Mouse (Mus musculus) left cerebral cortex, postnatal 10 days (tissue): ENCODE results near the gene Slit1. TPM values are rescaled to one million over a fixed set of nuclear protein-coding genes. Genes with fewer than 3 reads are reported as not detected.

Experiments
- DNase-seq, 2 experiments: peaks; one replicate each; pipeline ENCODE4 v3.0.0; 2021 to 2022; ENCODE audit warnings: low spot score in 2 of 2, mixed read lengths in 1 of 2; ENCODE audit errors: extremely low spot score in 1 of 2
- intact Hi-C: fragments of 180-260 bp; cut with DNase I; formaldehyde crosslinking; loops from one replicate; pipeline ENCODE4 v1.15.1; 2025
- total RNA-seq, 2 experiments: library from RNA; stranded (reverse); gene quantifications; 2 replicates each; pipeline ENCODE4 v1.2.3; 2021

The Slit1 gene
- 10 to 100 TPM; 55.1 to 57.2 TPM for total RNA-seq

DNA sequence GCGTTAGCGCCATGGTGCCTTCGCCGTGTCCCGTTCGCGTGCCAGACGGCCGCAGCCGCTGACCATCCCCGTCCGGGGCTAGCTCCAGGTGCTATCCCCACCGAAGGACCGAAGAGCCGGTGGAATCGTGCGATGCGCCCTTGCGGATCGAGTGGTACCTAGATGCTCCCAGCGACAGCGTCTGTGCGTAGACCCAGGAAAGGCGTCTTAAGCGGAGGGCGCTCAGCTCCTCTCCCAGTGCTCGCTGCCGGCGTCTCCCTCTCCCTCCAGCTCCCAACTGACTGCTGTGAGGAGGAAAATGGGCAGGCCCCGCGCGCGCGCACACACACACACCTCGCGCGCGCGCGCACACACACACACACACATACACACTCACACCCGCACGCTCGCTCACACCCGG, at the start of gene Slit1:
TSS of gene Slit1 (minus strand) at position 270 of the 400 bp plus-strand sequence.
- intact Hi-C loops = loop anchor here (5.0 kb wide), 2 partner anchors 46 to 81 kb away; no protein-coding TSS in a partner anchor
- peak; percentile 59 to 67 for DNase-seq

DNA sequence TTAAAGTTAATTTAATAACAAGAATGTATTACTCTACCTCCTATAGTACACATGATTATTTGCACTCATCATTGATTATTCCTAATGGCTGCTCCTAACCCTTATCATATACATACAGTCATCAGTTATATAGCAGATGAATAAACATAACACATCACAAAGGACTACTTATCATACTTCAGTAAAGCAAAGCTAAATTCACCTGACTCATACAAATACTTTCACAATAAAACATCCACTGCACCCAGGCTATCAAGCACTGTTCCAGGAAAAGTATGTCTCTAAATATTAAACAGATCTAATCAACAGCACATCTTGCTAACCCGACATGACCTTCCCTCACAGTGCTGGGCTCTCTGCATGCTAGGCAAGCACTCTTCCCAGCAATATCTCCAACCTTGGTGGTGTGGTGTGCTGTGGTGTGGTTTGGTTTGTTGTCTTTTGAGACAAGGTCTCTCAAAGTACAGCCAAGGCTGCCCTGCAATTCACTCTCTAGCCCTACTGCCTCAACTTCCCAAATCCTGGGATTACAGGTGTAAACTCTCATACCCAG, 49.5 kb upstream of the Slit1 start:
- no peak for DNase-seq
- intact Hi-C loops = no loop called here

- no peak for DNase-seq
- intact Hi-C loops = no loop called here
Measured at GRCm38 (mm10) chr19:41791384-41791783, 47.9 kb upstream of the Slit1 start.

DNA sequence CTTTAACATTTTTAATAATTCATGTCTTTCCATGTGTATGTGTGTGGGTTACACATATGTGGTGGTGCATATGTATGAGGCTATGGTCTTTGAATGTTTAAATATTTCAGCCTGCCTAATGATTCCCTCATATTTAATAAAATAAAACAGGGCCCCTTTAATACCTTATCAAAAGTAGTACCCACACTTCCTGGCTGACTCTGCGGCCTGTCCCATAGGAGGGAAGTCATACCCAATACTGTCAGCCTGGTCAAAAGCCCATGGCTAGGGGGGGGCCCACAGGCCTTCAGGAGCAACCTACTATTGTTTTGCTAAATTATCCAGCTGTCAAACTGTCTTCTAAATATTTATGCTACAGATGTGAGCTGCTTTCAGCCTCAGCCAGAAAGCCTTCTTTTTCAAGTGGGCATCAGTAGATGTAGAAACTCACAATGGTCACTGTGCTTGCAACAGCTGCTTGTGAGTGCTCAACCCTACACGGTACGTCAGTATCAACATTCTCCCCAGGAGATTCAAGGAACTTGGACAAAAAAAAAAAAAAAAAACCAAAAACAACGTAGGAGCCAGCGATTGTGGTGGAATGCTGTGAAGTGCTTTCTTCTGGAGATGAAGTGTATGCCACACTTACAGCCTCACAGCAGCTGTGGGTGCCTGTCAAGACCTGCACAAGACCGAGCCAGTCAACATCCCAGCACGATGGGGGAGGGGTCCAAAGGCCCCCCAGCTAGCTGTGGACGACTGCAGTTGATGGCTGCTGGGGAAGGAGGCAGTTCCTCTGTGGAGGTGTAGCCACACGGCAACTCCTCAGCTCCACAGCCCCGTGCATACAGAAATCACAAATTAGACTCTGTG, 45.9 kb upstream of the Slit1 start:
- intact Hi-C loops = no loop called here
- no peak for DNase-seq

DNA sequence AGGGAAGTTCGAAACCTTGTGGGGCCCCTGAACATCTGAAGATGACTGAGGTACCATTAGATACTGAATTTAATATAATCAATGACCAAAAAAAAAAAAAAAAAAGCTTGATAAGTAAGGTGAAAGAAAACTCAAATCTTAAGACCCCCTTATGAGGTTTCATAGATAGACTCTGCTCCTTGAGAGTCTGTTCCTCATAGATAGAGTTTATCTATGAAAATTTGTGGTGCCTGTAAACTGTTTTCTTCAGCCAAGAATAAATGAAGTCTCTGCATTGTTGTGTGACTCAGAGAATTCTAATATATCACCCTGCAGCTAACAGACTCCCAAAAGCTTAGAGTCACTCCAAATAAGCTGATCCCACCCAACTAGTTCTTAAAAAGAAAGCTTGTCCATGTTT, 43.4 kb upstream of the Slit1 start:
- intact Hi-C loops = no loop called here
- no peak for DNase-seq

GRCm38 (mm10) chr19:41777514-41777913, 34.0 kb upstream of the Slit1 start:
- intact Hi-C loops = no loop called here

DNA sequence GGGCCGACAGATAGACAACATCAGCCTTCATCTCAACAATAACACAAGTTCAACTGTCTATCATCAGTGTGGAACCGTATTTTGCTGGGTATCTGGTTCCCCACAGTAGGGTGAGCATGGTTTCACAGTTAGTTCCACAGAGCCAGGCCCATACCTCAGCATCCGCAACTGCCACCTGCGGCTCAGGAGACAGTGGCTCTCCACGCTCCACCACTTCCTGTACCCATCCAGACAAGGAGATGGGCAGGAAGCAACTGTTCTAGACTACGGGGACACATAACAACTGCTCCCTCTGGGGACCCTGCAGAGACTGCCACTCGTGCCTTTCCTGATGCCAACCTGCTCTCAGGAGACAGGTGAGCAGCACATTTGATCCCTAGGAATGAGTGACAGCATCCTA, 25.2 kb upstream of the Slit1 start:
- no peak for DNase-seq
- intact Hi-C loops = no loop called here

More at GRCm38 (mm10) chr19:41777514-41777913, 34.0 kb upstream of the Slit1 start:
- DNase-seq = no peak

GRCm38 (mm10) chr19:41766628-41767027, 23.2 kb upstream of the Slit1 start:
- intact Hi-C loops = no loop called here
- no peak for DNase-seq

DNA sequence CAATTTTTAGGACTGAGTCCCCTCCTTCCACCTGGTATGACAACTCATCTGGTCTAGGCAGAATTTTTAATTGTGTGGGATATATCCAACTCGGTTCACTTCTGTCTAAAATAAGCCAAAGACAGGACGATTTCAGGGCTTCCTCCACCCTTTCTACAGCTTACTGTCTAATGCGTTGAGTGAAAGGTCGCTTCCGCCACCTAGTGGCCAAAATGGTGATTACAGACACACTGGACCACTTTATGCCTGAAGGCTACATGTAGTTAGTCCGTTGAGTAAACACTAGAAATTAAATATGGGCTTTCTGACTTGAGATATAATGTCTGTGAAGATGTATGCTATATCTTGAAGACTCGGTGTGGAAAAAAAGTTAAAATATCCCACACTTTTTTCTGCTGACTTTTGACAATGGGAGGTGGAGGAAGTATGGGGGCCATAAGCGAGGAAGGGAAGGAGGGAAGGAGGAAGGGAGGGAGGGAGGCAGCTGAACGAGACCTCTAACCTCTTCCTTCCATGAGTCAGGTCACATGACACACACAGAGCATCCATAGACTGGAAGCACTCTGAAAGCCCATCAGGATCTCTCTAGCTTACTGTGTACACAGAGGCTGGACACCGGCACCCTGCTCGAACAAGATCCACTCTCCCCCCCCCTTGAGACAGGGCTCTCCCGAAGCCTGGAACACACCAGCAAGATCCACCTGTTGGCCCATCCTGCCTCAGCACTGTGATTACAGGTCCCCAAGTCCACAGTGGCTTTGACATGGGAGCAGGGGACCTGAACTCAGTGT, 20.6 kb upstream of the Slit1 start:
- peak; percentile 87 to 91 for DNase-seq
- intact Hi-C loops = loop anchor here (1.0 to 5.0 kb wide), 2 partner anchors 135 to 672 kb away; no protein-coding TSS in a partner anchor

- DNase-seq = peak in 1 of 2 experiments; percentile 53
Measured at GRCm38 (mm10) chr19:41761529-41761928, 18.1 kb upstream of the Slit1 start.

DNA sequence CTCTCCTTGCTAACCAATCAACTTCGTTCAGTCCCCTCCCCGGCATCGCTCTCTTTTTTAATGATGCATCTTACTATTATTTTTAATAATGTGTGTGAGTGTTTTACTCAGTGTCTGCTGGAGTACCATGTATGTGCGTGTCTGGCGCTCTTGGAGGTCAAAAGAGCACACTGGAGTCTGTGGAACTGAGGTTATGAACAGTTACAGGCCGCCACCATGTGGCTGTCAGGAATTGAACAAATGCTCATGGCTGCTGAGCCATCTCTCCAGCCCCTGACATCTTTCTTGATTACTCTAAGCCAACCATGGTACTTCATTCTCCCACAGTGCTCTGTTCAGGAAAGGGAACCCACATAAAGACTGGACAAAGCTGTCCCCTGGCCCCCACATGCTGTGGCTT, 16.3 kb upstream of the Slit1 start:
- intact Hi-C loops = loop anchor here (2.0 to 10.0 kb wide), 3 partner anchors 103 to 667 kb away; partner anchors contain the start of gene Tm9sf3
- no peak for DNase-seq

More at GRCm38 (mm10) chr19:41761529-41761928, 18.1 kb upstream of the Slit1 start:
- intact Hi-C loops = loop anchor here (2.0 to 5.0 kb wide), 2 partner anchors 105 to 669 kb away; no protein-coding TSS in a partner anchor

DNA sequence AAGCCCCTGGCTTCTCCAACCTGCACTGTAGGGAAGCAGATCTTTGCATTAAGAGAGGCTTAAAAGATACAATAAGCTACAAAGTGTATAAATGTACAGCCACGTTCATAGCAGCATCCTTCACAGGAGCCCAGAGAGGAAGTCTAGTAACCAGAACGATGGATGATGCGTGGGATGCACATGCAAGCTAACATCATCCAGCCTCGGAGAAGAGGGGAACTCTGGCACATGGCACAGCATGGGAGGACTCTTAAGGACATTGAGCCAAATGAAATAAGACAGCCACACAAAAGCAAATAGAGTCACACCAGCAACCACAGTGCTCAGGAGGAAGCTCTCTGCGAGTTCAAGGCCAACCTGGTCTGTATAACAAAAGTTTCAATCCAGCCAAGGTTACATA, 15.8 kb upstream of the Slit1 start:
- DNase-seq = no peak
- intact Hi-C loops = loop anchor here (10.0 kb wide), 1 partner anchor 494 kb away; the partner anchor contains the start of gene Tm9sf3

GRCm38 (mm10) chr19:41754760-41755159, 11.3 kb upstream of the Slit1 start:
- intact Hi-C loops = loop anchor here (10.0 kb wide), 1 partner anchor 490 kb away; the partner anchor contains the start of gene Tm9sf3
- DNase-seq = no peak

DNA sequence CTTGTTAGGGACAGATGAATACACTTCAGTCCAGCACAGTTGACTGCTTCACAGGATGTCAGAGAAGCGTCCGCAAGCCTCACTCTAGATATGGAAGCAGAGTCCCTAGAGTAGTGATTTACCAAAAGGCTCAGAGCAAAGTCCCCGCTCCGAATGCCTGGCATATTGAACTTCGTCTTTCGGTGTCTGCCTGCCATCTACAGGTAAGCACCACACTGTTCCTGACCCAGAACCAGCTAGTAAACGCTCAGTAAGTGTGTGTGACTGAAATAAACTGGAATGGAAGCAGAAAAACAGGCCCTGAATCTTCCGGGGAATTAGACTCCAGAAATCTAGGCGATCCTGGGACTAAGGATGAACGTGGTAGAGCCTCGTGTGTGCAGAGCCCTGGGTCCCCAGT, 8.4 kb upstream of the Slit1 start:
- no peak for DNase-seq
- intact Hi-C loops = loop anchor here (10.0 kb wide), 1 partner anchor 487 kb away; the partner anchor contains the start of gene Tm9sf3

DNA sequence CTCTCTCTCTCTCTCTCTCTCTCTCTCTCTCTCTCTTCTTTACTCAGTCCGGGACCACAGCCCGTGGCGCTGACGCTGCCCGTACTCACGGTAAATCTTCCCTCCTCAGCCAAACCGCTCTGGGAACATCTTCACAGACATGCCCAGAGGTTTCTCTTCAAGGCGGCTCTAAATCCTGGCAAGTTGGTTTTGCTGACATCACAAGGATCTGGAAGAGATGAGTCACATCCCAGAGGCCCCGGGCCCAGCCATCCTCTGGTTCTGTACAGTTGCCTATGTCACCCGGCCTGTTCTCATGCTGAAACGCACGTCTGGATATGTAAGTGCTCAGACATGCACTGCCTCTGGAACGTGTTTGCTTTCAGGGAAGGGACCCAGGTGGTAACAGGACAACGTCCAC, 4.0 kb upstream of the Slit1 start:
- DNase-seq = no peak
- intact Hi-C loops = no loop called here

GRCm38 (mm10) chr19:41745941-41746557, 2.6 kb upstream of the Slit1 start:
- intact Hi-C loops = no loop called here

GRCm38 (mm10) chr19:41738896-41739295, 4.6 kb downstream of the Slit1 start:
- intact Hi-C loops = no loop called here
- no peak for DNase-seq

More at GRCm38 (mm10) chr19:41745941-41746557, 2.6 kb upstream of the Slit1 start:
- DNase-seq = peak; percentile 64 to 79

GRCm38 (mm10) chr19:41738429-41738805, 5.0 kb downstream of the Slit1 start:
- DNase-seq = no peak
- intact Hi-C loops = no loop called here
